ENCODE assay signal across 8 mouse cellular contexts in the genomic region with DNA sequence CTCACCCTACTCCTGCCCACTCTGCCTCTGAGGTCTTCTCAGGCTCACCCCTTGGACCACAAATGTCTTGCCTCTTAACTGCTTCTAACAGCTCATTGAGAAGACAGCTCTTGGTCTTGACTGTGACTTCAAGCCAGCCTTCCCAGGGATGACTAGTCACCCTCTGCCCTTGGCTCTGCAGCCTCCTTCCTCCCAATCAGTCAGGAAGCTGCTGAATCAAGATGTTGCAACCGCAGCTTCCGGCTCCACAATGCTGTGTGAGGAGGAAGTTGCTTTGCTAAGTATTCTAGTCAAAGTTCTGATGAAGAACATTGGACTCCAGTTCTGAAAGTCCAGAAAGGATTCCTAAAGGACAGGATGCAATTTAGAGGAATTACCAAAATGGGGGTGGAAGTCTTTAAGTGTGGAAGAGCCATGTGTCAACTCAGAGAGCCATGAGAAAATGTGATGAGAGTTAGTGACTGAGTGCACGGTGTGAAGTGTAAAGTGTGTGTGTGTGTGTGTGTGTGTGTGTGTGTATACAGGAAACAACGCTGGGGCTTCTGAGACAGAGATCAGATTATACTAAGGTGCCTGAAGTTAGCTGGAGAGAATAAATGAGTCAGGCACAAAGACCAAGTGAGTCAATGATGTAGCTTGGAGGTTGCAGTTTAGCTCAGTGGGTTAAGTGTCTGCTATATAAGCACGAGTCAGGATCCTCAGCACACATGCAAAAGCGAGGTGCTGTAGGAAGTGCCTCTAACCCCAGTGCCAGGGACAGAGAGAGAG. TPM values are rescaled to one million over a fixed set of nuclear protein-coding genes. Genes with fewer than 3 reads are reported as not detected.
A peak's percentile ranks its signal among the peaks of the same experiment; 100 is the strongest.
DNase-seq lines count a peak whose midpoint lies in the region; ATAC-seq and TF ChIP-seq lines count a peak whose summit lies in the region.

No protein-coding gene starts in this region.

- no peaks in the 10 kb centered on the region for H3K4me1 ChIP-seq in intestine, embryonic 15.5 days (replicated peaks)
- H3K4me1 ChIP-seq in midbrain, postnatal 0 days (ENCODE audit: insufficient read depth, low read length), result no peaks in the 10 kb centered on the region

- no peaks in the 10 kb centered on the region for H3K79me2 ChIP-seq in macrophage (ENCODE audit: inconsistent target)

- H3K27me3 ChIP-seq in intestine, embryonic 15.5 days (replicated peaks), result no peaks in the 10 kb centered on the region
- no peaks in the 10 kb centered on the region for H3K27me3 ChIP-seq in midbrain, postnatal 0 days (ENCODE audit: insufficient read depth, low read length)

- no peak overlapping the region for H3K9ac ChIP-seq in intestine, embryonic 15.5 days
- no peak overlapping the region for H3K9ac ChIP-seq in midbrain, postnatal 0 days (replicated peaks; ENCODE audit: low read length, poor library complexity, severe bottlenecking)

- 55% methylated on average over 6 of the region's 6 CpGs for WGBS in intestine, embryonic 15.5 days
- 0% methylated on average over 6 of the region's 6 CpGs for WGBS in macrophage (ENCODE audit: missing documents)
- WGBS in midbrain, postnatal 0 days, result 79% methylated on average over 6 of the region's 6 CpGs

- no peak overlapping the region for H3K4me3 ChIP-seq in intestine, embryonic 15.5 days (replicated peaks)
- peak overlapping the region; percentile 0; the same call in 1 of the 2 replicates for H3K4me3 ChIP-seq in macrophage (ENCODE audit: inconsistent target)
- no peak overlapping the region for H3K4me3 ChIP-seq in midbrain, postnatal 0 days (ENCODE audit: low read depth, low read length)

- DNase-seq in CD4-positive, CD25-positive, alpha-beta regulatory T cell, adult 2 months (ENCODE audit: low read depth, low spot score), result peak; percentile 89
- peak; percentile 20 for DNase-seq in adrenal gland, postnatal 25 days
- peak; percentile 80 for DNase-seq in thymus, postnatal 4 days
- DNase-seq in midbrain, postnatal 0 days (ENCODE audit: low spot score), result no peak
- no peak for DNase-seq in urinary bladder, adult 2 months (ENCODE audit: low spot score)
- DNase-seq in urinary bladder, postnatal 25 days (ENCODE audit: low spot score), result no peak

- H3K9me3 ChIP-seq in intestine, embryonic 15.5 days, result no peaks in the 10 kb centered on the region
- no peaks in the 10 kb centered on the region for H3K9me3 ChIP-seq in midbrain, postnatal 0 days (ENCODE audit: low read length)

- H3K4me2 ChIP-seq in intestine, embryonic 15.5 days (replicated peaks), result no peak overlapping the region
- H3K4me2 ChIP-seq in midbrain, postnatal 0 days (ENCODE audit: low read depth, low read length, poor library complexity, severe bottlenecking), result no peak overlapping the region

- no peaks in the 10 kb centered on the region for H3K36me3 ChIP-seq in intestine, embryonic 15.5 days
- no peaks in the 10 kb centered on the region for H3K36me3 ChIP-seq in macrophage (ENCODE audit: inconsistent target)
- H3K36me3 ChIP-seq in midbrain, postnatal 0 days (ENCODE audit: insufficient read depth, low read length), result no peaks in the 10 kb centered on the region

- peak; percentile 61 for ATAC-seq in intestine, embryonic 15.5 days
- ATAC-seq in midbrain, postnatal 0 days (ENCODE audit: low FRiP score), result no peak

- TF ChIP-seq CTCF in midbrain, postnatal 0 days (IDR thresholded peaks at IDR 0.05), result no peak

- H3K27ac ChIP-seq in intestine, embryonic 15.5 days, result 0 out of 2 replicates have a peak overlapping the region, but pooled peaks have one; percentile 7
- peak overlapping the region; percentile 94 for H3K27ac ChIP-seq in macrophage
- H3K27ac ChIP-seq in midbrain, postnatal 0 days (ENCODE audit: low read depth, low read length), result no peak overlapping the region

RNA-seq across cellular contexts. Expression of gene Cdc42se2, which starts 14.5 kb away (rescaled TPM):
- 20.8 and 25.1 TPM in 2 replicates for total RNA-seq in adrenal gland, postnatal 25 days (2021)
- polyA plus RNA-seq in intestine, embryonic 15.5 days (2015; fragmentation: Nextera tagmentation; extraction: Ambion mirVana), result 70.6 and 72.5 TPM in 2 replicates
- 100 to 1,000 TPM in 4 of 26 experiments, 10 to 100 TPM in 22; 50.1 to 117 (median 79.7) TPM for total RNA-seq in macrophage (2018; cell fraction: chromatin; rRNA removed)
- total RNA-seq in macrophage (2018; cell fraction: cytosol; rRNA removed), result 100 to 1,000 TPM; 114 to 154 (median 137) TPM
- 100 to 1,000 TPM in 19 of 26 experiments, 10 to 100 TPM in 7; 83.4 to 166 (median 117) TPM for total RNA-seq in macrophage (2018; cell fraction: nucleus; rRNA removed)
- 72.7 to 141 TPM (median 127 TPM) in 3 replicates for polyA plus RNA-seq in macrophage (2018)
- total RNA-seq in midbrain, postnatal 0 days (2014; rRNA removed), result 134 and 137 TPM in 2 replicates
- 130 and 134 TPM in 2 replicates for polyA plus RNA-seq in midbrain, postnatal 0 days (2015; fragmentation: Nextera tagmentation; extraction: Ambion mirVana)
- 23.9 and 26.4 TPM in 2 replicates for polyA plus RNA-seq in urinary bladder, adult 2 months (2012; rRNA removed)

RNA-seq across cellular contexts. Expression of gene Lyrm7, which starts 58.7 kb away (rescaled TPM):
- 16.8 and 17.8 TPM in 2 replicates for total RNA-seq in adrenal gland, postnatal 25 days (2021)
- polyA plus RNA-seq in intestine, embryonic 15.5 days (2015; fragmentation: Nextera tagmentation; extraction: Ambion mirVana), result 8.9 and 9.4 TPM in 2 replicates
- 1 to 10 TPM in 17 of 26 experiments, under 1 TPM in 4, not detected in 5; 0.52 to 7.9 (median 2.6) TPM for total RNA-seq in macrophage (2018; cell fraction: chromatin; rRNA removed)
- total RNA-seq in macrophage (2018; cell fraction: cytosol; rRNA removed), result 1 to 10 TPM in 8 of 26 experiments, under 1 TPM in 18; 0.29 to 2.3 (median 0.84) TPM
- total RNA-seq in macrophage (2018; cell fraction: nucleus; rRNA removed), result 1 to 10 TPM in 14 of 26 experiments, under 1 TPM in 7, not detected in 5; 0.36 to 8.8 (median 1.4) TPM
- polyA plus RNA-seq in macrophage (2018), result 0.29 to 3.3 TPM (median 1.0 TPM) in 3 replicates
- total RNA-seq in midbrain, postnatal 0 days (2014; rRNA removed), result 3.2 and 5.2 TPM in 2 replicates
- 7.9 and 8.8 TPM in 2 replicates for polyA plus RNA-seq in midbrain, postnatal 0 days (2015; fragmentation: Nextera tagmentation; extraction: Ambion mirVana)
- 5.0 and 6.3 TPM in 2 replicates for polyA plus RNA-seq in urinary bladder, adult 2 months (2012; rRNA removed)

Comparison
In these comparisons a context has a peak if more than half of its experiments do, and no peak if none do; other contexts are left out.
1. DNase-seq: peak in CD4-positive, CD25-positive, alpha-beta regulatory T cell, adult 2 months (single experiment), adrenal gland, postnatal 25 days (single experiment) and thymus, postnatal 4 days (single experiment); none in midbrain, postnatal 0 days (single experiment), urinary bladder, adult 2 months (single experiment) and urinary bladder, postnatal 25 days (single experiment).